Mouse (Mus musculus) T-helper 17 cell (primary cell): Measurements from ENCODE around the gene Castor1.

Experiments used
- in situ Hi-C, 2 experiments: fragments of 300-600 bp; cut with MboI, MseI; formaldehyde crosslinking; loops; 1 replicate in 1 of 2; 2 replicates in 1 of 2; pipeline ENCODE4 v1.15.1; 2025; ENCODE audit warnings: high pct_unique_total_duplicates in 2 of 2

The Castor1 gene

DNA sequence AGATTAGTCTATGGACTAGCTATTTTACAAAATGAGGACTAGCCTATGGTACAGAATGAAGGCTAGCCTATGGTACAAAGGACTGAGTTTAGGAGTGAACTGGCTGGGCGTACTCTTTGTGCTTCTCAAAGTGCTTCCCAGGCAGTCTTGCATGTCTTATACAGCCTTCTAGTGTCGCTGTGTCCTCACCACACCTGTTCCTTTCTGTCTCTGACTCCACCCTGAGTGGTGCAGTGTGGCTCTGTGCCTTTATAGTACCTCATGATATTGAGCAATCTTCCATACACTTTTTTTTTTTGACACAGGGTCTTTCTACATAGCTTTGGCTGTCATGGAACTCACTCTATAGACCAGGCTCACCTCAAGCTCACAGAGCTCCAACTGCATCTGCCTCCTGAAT, 13.4 kb downstream of the Castor1 start:
- in situ Hi-C loops: no loop called here

- in situ Hi-C loops: no loop called here
These were observed 14.6 kb downstream of the Castor1 start for GRCm38 (mm10) chr11:4232644-4233043.

DNA sequence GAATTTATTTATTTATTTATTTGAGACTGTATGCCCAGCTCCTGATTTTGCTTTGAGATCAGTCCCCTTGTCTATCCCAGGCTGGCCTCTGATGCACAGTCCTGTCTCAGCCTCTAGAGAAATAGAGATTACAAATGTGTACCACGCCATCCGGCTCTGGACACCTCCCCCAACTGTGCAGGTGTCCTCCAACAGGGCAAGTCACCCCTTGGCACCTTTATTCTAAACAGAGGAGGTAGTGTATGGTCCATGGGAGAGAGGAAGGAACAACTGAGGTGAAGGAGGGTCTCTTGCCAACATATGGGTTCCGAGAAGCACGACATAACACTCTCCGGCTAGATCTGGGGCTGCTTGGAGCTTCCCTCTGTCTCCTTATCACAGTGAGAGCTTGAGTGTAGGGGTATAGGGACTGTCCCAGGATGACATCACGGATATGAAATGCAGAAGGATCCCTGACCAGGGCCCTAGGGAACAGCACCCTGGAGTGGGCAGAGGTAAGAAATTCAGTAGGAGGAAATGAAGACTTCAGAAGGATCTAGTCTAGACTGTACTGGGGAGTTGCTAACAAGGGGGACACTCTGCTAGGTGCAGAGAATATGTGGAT, 17.1 kb downstream of the Castor1 start:
- in situ Hi-C loops: loop anchor here in 1 of 2 experiments (5.0 kb wide), 1 partner anchor 48 kb away; the partner anchor contains the start of gene Tbc1d10a

DNA sequence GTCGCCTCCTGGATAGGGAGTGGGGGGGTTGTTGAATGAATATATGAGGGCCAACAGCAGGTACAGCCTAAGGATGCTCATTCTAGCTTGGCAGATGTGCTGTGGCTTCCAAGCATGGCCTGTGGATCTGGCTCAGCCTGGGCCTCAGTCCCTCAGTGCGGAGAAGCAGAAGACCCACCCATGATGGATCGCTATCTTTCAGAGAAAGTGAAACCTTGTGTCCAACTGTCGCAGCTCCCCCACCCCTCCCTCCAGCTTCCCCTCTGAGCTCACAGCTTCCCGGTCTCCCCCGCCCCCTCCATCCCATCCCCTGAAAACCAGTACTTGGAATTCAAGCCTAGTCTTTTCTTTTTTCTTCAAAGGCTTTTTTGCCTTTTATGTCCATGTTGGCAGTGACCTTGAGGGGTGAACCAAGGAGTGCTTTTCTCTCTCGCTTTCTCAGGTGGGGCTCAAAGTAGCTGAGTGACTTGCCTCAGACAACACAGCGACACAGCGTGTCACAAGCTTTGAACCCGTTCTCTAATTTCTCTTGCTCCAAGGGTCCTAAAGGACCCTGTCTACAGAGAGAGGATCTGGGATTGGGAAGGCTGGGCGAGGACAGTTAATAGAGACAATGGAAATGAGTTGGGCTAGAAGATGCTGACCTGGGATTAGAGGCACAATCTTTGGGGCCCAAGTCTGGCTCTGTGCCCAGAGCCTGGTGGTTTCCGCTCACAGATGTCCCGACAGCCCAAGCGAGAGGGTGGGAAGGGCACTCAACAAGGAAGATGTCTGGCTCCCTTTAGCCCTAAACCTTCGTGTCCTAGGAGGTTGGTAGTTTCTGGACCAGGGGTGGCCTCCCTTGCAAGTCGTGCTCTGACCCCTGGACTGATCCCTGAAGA, 17.9 kb downstream of the Castor1 start, which contains the start of gene Osm:
Osm (plus strand) TSS at position 756 of the 881 bp plus-strand sequence.
- in situ Hi-C loops: loop anchor here in 1 of 2 experiments (5.0 kb wide), 1 partner anchor 49 kb away; the partner anchor contains the start of gene Tbc1d10a

DNA sequence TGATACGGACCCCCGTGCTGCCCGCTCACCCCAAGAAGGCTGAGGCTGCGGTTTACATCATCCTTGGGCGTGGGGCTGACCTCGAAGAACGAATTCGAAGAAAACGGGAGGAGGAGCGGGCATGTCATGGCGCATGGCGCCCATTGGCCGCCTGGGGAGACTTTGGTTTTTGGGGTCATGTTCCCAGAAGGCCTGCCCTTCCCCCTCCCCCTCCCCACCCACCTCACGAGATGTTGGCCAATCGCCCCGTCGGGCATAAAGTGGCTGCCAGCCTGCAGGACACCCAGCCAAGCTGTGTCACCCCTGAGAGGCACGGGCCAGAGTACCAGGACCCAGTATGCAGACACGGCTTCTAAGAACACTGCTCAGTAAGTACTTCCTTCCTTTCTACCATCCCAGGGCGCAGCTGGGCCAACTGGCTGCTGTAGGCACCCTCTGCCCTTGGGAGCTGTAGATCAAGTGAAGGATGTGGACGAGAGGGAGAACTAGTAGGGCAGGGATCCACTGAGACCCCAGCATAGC, 18.6 kb downstream of the Castor1 start:
- in situ Hi-C loops: loop anchor here in 1 of 2 experiments (5.0 kb wide), 1 partner anchor 49 kb away; the partner anchor contains the start of gene Tbc1d10a

GRCm38 (mm10) chr11:4237389-4237912, 19.4 kb downstream of the Castor1 start:
- in situ Hi-C loops: loop anchor here in 1 of 2 experiments (5.0 kb wide), 1 partner anchor 50 kb away; the partner anchor contains the start of gene Tbc1d10a

GRCm38 (mm10) chr11:4238167-4238566, 20.1 kb downstream of the Castor1 start:
- in situ Hi-C loops: loop anchor here in 1 of 2 experiments (5.0 kb wide), 1 partner anchor 51 kb away; the partner anchor contains the start of gene Tbc1d10a

DNA sequence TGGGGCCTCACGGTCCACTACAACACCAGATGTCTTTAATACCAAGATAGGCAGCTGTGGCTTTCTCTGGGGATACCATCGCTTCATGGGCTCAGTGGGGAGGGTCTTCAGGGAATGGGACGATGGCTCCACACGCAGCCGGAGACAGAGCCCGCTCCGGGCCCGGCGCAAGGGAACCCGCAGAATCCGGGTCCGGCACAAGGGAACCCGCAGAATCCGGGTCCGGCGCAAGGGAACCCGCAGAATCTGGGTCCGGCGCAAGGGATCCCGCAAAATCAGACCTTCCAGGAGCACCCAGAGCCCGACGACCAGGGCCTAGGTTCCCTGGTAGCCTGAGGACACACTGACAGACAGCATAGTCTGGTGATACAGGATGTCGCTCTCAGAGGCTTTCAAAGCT, 21.7 kb downstream of the Castor1 start:
- in situ Hi-C loops: loop anchor here in 1 of 2 experiments (5.0 kb wide), 1 partner anchor 52 kb away; the partner anchor contains the start of gene Tbc1d10a

- in situ Hi-C loops: no loop called here
These were observed 22.1 kb downstream of the Castor1 start for GRCm38 (mm10) chr11:4240151-4240550.

- in situ Hi-C loops: no loop called here
These were observed 23.2 kb downstream of the Castor1 start for GRCm38 (mm10) chr11:4241180-4241579.

GRCm38 (mm10) chr11:4246126-4246525, 28.1 kb downstream of the Castor1 start:
- in situ Hi-C loops: no loop called here

DNA sequence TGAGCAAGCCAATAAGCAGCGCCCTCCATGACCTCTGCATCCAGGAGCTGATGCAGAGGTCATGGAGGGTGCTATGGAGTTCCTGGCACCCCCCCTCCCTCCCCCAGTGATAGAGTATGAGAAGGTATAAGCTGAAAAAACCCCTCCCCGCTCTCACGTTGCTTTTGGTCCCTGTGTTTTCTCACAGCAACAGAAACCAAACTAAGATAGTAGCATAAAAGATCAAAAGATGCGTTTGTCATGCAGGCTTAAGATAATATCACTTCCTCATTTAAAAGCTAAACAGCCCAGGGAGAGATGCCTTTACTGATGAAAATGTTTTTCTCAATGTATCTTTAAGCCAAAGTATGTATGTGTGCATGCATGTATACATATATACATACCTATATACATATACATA, 28.6 kb downstream of the Castor1 start:
- in situ Hi-C loops: no loop called here

DNA sequence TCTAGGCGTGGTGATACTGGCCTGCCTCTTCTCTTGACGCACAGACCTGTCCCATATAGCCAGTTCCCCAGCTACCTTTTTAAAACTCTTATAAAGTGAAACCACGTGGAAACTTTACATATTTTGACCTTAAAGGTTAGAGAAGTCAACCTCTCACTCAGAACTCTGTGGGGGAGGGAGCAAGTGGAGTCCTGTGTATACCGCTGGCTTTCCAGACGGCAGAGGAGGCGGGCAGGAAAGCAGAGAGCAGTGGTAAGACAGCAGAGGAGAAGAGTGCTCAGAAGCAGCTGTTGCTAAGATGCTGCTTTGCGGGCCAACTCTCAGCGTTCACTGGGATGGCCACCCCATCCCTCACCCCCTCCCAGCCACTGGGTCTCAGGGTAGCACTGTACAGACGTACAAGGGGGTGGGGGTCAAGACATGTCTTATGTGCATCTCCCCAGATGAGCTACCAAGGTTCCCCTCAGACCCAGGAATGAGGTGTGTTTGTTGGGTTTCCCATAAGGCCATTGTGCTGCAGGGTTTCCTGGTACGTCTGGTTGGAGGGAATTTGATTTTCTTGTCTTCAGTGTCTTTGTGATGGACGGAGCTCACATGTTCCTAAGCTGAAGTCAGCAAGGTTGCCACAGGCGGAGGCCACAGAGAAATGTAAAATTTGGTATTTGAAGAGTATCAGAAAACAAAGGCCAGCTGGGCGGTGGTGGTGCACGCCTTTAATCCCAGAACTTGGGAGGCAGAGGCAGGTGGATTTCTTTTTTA, 29.4 kb downstream of the Castor1 start:
- in situ Hi-C loops: no loop called here

GRCm38 (mm10) chr11:4249151-4249550, 31.1 kb downstream of the Castor1 start:
- in situ Hi-C loops: no loop called here

DNA sequence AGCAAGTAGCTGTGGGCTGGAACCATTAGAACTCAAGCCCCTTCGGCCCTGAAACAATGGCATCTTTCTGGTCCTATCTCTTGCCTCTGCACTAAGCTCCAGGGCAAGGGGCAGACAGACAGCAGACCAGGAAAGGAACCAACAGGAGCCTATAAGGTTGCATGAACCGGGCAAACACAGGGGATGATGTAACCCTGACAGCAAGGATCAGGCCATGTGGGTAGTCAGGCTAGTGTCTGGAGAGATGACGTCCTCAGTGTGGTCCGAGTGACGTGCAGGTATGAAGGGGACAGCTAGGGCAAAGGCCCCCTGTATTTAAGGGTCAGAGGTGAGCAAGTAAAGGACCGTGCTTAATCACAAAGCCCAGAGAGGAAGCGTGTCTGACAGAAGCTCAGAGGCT, 32.3 kb downstream of the Castor1 start:
- in situ Hi-C loops: no loop called here

- in situ Hi-C loops: no loop called here
These were observed 33.4 kb downstream of the Castor1 start for GRCm38 (mm10) chr11:4251376-4251775.

GRCm38 (mm10) chr11:4252886-4253285, 34.9 kb downstream of the Castor1 start:
- in situ Hi-C loops: no loop called here

DNA sequence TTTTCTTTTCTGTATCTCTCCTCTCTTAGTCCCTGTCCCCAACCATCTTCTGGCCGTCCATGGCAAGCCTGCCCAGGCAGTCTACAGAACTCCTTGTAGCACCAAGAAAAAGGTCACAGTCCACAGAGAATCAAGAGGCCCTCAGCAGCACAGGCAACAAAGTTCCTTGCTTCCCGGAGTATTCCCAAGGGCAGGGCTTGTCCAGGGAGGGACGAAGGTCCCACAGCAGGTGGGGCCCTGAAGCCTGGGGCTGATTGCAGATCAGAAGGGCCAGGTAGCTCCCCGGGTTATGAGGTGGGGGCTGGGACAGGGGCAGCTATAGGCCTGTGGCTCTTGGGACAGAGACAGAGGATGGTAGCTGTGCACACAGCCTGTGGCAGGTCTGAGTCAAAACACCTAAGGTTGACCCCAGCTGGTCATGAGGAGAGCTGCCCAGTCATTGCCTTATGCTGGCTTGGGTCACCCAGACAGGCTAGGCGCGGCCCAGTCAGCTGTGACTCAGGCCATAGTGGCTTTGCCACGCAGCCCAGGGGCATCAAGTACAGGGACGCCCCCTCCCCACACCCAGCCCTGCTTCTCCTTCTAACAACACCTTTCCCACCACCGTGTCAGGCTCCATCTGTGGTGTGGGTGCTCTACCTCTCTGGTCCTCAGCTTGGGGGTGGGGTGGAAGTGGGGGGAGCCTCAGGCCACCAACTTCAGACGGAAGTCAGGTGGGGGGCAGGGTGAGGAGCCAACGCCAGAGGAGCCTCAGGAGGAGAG, 39.0 kb downstream of the Castor1 start, which contains the start of gene Lif:
Lif (plus strand) TSS at position 712 of the 762 bp plus-strand sequence.
- in situ Hi-C loops: loop anchor here (5.0 kb wide), 4 partner anchors 35 to 195 kb away; no protein-coding TSS in a partner anchor

DNA sequence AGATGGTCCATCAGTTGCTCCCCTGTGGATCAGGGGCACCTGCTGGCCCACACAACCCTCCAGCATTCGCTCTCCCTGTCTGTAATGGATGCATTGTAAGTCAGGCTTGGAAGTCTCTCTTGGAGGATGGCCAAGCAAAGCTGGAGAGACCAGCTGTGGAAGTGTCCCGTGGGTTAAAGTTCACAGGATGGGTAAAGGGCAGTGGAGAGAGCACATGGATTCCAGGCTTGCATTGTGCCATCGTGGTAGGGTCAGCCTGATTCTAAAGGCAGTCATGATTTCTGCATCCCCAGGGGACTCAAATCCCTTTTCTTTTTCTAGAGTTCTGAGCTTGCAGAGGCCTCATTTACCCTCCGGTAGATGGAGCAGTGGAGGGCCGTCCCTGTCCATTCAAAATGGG, 39.7 kb downstream of the Castor1 start:
- in situ Hi-C loops: loop anchor here (5.0 kb wide), 4 partner anchors 35 to 195 kb away; no protein-coding TSS in a partner anchor

GRCm38 (mm10) chr11:4258657-4259082, 40.6 kb downstream of the Castor1 start:
- in situ Hi-C loops: loop anchor here (5.0 kb wide), 4 partner anchors 36 to 194 kb away; no protein-coding TSS in a partner anchor
